Mouse (Mus musculus): Measurements from ENCODE around the gene Gm14326.
"Not testable (repeated sequence)": the region's sequence is repeated elsewhere in the genome, so short reads cannot be mapped to it uniquely, and the experiment has no call there.

Gene Gm14326

GRCm38 (mm10) chr2:177957145-177957544 is at the start of gene Gm14326:
Gene Gm14326 (minus strand): TSS chr2:177957297.
- ATAC-seq (ENCODE audit: low TSS enrichment) = not testable (repeated sequence)

GRCm38 (mm10) chr2:177974814-177975213 is 17.7 kb upstream of the Gm14326 start:
- ATAC-seq (ENCODE audit: low TSS enrichment) = not testable (repeated sequence)

DNA sequence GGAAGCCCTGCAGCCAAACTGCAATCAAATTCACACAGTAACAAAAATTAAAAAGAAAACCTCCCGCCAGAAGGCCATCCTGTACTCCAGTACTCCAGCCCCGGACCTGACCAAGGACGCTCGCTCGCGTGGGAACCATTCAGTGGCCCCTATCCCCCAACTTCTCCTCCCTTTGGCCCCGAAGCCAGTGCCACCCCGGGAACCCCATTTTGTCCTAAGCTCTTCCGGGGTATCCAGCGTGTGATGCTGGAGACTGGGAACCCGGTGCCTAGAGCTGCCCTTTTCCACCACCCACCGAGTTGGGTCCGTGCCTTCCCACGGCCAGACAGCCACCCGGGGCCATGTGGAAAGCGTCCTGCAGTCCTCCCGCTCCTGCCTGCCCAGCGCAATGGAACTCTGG is 363 bp downstream of the Gm14326 start:
- ATAC-seq (ENCODE audit: low TSS enrichment) = not testable (repeated sequence)

DNA sequence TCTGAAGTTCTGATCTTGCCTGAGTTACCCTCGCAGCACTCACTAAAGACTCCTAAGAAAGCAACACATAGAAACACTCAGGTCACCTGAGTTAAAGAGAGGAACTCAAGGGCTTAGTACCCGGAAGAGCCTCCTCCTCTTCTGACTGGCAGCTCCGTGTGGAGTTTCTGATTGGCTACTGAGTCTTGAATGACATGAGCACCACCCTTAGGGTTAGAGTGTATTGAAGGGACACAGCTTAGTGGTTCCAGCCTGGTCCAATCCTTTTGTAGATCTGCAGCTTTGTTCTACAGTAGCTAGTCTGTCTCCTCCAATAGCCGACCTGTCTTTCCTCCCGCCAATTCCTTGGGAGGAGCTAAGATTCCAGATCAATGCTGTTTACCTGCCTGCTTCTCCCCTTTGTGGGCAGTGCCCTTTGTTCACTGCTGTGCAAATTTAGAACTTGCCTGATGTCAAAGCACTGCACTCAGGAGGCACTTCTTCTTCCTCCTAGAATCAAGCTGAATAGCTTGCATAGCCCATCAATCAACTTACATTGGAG is 31.5 kb downstream of the Gm14326 start, which contains the start of gene Zfp972:
Zfp972 (minus strand) TSS at position 51 of the 541 bp plus-strand sequence.
- ATAC-seq (ENCODE audit: low TSS enrichment) = not testable (repeated sequence)

- ATAC-seq (ENCODE audit: low TSS enrichment) = not testable (repeated sequence)
Measured at GRCm38 (mm10) chr2:177903276-177903675, 53.8 kb downstream of the Gm14326 start.

DNA sequence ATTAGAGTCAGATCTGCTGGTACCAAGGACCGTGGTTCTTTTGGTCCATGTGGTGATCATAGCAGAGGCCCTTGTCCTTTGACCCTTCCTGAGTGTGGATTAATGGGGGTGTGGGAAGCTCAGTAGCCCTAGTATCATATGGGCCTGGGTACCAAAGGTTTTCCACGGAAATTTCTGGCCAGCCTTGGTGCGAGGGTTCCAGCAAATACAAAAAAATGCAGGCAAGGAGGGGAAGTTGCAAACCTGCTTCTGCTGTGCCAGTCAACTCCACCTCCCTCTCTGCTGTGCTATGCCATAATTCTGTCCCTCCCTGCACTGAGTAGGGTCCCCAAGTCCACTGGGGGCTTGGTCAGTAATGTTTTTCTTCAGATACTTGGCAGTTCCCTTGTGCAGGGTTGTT is 58.9 kb downstream of the Gm14326 start:
- not testable (repeated sequence) for ATAC-seq (ENCODE audit: low TSS enrichment)

GRCm38 (mm10) chr2:177897046-177897578 is 60.0 kb downstream of the Gm14326 start, which contains the start of gene Gm14327:
Gene Gm14327 (plus strand): TSS chr2:177897096.
- not testable (repeated sequence) for ATAC-seq (ENCODE audit: low TSS enrichment)

DNA sequence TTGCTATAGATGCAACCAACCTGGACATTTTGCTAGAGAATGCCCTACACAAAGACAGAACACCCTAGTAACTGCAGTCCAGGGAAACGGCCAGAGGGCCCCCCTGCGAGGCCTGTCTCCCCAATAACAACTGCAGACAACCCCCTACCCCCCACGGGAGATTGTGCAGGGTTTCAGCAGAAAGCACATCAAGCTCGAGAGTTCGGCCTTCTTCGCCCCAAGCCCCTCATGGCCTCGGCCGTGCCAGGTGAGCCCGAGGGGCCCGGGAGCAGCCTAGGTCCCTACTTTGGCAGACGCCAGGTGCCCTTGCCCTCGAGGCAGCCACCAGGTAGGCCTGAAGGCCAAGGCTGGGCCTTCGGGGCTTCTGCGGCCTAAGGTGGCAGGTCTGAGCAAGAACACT is 69.4 kb downstream of the Gm14326 start:
- ATAC-seq (ENCODE audit: low TSS enrichment) = not testable (repeated sequence)

Measured in frontal cortex, adult (tissue).